Mouse (Mus musculus) heart, postnatal 25 days (tissue): ENCODE measurements around the gene Epop. TPM values are rescaled to one million over a fixed set of nuclear protein-coding genes. Genes with fewer than 3 reads are reported as not detected.

Experiments used
- DNase-seq: peaks from one replicate; pipeline ENCODE4 v3.0.0; 2022; ENCODE audit warnings: low spot score
- intact Hi-C: fragments of 180-260 bp; cut with DNase I; formaldehyde crosslinking; loops from one replicate; pipeline ENCODE4 v1.15.1; 2025
- total RNA-seq, 2 experiments: library from RNA; stranded (reverse); gene quantifications; 2 replicates each; pipeline ENCODE4 v1.2.3; 2021

Gene Epop
- 1 to 10 TPM in 1 of 2 experiments, under 1 TPM in 1; 0.94 to 1.5 TPM for total RNA-seq

DNA sequence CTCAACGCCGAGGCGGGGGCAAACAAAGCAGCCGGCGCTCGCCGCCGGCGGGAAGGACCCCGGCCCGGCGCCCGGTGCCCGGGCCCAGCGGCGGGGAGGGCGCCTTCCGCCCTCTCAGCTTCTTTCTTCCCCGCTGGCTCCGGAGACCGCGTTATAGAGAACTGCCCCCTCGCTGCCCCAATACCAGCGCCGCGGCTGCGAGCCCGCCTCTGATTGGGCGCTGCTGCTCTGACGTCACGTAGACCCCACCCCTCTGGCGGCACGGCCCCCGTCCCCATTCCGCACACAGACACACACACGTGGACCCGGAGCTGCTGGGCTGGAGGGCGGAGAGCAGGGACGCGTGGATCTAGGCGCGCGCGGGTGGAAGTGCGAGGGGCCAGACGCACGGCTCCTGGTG is at the start of gene Epop:
TSS of gene Epop (minus strand) at position 127 of the 400 bp plus-strand sequence.
- DNase-seq = peak; percentile 82
- intact Hi-C loops = no loop called here

DNA sequence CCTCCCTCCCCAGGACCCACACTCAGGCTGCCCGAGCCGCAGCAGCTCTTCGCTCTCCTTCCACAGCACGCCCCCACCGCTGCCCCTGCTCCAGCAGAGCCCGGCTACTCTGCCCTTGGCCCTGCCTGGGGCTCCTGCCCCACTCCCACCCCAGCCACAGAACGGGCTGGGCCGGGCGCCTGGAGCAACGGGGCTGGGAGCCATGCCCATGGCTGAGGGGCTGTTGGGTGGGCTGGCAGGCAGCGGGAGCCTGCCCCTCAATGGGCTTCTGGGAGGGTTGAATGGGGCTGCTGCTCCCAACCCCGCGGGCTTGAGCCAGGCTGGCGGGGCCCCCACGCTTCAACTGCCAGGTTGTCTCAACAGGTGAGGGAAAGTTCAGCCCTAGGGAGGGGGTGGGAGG is 48.8 kb upstream of the Epop start:
- intact Hi-C loops = no loop called here
- no peak for DNase-seq

DNA sequence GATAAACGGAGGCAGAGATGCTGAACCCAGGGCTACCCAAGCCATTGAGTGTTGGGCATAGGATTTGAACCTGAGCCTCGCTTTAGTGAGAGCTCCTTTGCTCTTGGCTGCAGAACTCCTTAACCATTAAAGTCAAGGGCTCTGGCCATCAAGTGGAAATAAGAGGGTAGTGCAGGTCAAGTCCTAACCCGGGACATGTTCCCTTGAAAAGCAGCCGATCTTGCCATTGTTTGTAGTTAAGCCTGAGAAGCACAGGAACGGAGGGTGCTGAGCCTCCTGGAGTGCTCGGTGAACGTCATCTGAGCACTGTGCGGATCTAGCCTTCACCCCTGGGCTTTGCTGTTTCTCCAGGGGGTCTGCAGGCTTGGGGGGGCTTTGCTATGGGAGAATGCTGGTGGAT is 48.3 kb upstream of the Epop start:
- DNase-seq = no peak
- intact Hi-C loops = no loop called here

DNA sequence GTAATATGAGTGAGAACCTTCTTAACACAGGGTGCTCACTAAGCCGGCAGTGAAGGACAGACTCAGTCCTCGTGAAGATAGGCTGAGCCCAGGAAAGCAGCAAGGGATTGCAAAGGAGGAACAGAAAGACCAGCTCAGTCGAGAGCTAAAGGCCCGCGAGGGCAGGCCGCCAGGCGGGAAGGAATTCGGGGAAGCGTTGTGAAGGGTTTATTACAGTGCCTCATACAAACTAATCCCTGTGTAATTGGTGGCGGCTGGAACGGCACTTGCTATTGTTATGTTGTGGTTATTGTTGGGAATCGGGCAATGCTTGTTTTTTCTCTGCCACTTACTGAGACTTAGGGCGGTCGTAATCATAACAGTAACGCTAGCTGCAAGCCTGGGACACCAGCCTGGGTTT is 47.9 kb upstream of the Epop start:
- no peak for DNase-seq
- intact Hi-C loops = no loop called here

DNA sequence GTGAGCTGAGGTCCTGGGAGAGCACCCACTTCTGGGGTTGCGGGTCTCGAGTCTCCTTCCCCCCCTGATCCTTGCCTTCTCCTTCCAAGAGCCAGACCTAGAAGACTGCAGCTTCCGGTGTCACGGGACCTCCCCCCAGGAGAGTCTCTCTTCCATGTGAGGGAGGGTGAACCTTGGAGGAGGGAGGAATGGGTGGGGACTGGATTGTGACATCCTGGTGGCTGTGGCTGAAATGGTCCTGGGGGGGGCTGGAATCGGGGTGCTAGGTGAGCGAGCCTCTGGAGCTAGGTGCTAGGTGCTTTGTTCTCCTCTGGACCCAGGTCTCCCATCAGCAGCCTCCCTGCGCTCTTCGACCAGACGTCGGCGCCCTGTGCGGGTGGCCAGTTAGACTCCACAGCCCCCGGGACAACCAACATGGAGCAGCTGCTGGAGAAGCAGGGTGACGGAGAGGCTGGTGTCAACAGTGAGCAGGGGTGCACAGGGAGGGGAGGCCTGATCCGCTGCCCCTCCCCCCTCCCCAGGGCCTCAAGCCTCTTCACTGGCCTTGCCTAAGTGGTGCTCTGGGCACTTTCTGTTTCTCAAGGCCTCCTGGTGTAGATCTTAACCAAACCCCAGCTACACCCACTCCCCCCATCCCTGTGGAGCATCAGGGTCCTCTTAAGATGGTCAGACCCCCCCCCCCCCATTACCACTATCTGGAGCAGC is 46.7 kb upstream of the Epop start:
- intact Hi-C loops = no loop called here
- DNase-seq = no peak

DNA sequence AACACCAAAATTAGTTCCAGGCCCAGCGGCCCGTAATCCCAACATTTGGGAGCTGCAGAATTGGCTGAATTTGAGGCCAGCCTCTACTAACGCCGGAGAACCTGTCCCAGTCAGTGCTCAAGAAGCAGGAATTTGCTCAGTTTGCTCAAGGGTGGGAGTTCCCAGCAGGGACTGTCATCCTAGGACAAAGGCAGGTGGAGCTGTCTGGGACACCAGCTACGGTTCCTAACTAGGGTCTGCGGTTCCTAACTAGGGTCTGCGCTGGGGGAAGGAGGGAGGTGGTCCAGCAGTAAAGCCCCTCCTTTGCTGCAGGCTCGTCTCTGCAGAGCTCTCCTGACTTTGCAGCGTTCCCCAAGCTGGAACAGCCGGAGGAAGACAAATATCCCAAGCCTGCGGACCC is 43.6 kb upstream of the Epop start:
- DNase-seq = no peak
- intact Hi-C loops = no loop called here

DNA sequence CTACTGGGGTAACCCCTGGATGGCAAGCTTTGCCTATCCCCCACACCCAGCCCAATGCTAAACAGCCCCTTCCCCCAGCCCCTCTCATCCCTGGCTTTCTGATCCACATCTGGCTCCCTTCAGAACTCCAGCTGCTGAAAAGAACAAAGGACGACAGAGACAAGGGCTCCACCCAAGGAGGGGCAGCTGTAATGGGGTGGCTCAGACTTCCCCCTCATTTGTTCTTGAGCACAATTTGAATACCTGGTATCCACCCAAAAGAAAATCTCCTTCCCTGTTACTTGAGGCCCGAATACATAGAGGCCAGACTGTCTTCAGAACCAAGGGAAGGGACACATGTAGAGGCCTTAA is 41.6 kb upstream of the Epop start:
- DNase-seq = no peak
- intact Hi-C loops = no loop called here

DNA sequence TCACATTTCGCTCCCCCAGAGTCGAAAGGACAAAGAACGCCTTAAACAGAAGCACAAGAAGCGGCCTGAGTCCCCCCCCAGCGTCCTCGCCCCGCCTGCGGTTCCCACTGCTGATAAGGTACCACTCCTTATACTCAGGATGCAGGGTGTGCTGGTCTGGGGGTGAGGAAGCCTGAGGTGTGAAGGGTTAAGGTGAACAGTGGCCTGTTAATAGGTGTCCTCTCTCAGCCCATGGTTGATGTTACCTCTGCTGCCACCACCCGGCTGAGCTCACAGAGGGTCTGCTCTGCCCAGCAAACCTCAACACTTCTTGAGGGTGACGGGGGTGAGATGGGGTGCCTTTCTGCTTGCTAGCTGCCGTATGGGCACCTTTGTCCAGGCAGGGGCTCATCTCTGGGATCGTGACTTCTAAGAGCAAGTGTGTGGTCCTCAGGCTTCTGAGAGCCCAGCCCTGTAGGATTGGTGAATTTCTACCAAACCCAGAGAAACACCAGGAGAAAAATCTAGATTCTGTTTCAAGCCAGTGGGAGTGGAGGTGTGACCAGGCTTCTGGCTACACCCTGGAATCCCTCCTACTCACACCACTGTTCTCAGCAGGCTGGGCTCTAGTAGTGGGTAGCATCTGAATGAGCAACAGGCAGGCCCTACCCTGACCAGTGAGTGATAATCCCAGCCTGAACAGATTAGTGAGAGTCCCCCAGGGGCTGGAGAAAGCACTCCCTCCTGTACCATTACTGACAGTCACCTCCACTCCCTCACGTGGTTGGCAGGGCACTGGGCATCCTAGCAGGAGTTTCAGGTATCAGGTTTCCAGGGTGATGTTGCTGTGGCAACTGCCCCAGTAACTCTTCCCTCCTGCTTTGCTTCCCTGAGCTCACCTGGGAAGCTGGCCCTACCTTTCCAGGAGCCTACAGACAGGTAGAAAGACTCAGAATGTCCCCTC is 41.0 kb upstream of the Epop start:
- DNase-seq = no peak
- intact Hi-C loops = no loop called here

DNA sequence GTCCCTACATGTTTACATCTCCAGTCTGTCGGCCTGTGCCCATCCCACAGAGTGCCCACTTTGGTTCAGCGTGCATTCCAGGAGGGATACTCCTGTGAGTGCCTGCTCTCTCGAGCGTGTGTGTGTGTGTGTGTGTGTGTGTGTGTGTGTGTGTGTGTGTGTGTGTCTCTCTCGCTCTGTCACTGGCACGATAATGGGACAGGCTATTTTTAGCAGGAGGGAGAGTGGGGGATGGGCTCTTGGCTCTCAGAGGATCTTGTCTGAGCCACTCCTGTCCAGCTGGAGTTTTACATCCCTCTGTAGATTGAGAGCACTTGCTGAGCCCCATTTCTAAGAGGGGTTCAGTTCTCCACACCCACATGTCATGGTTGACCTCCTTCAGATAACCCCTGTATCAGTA is 40.3 kb upstream of the Epop start:
- intact Hi-C loops = no loop called here
- DNase-seq = no peak

DNA sequence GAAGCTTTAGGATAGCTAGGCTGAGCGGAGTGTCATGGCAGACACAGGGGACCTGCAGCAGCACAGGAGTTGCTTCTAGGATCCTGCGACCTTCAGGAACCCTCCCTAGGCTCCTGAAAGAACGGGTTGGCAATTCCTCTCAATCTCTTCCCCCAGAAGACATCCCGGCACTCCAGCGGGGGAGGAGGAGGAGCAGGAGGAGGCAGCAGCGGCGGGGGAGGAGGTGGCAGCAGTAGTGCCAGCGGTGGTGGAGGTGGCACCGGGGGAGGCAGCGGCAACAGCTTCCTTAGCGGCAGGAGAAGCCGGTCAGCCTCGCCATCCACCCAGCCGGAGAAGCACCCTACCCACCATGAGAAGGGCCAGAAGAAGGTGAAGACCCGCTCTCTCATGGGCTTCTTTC is 39.8 kb upstream of the Epop start:
- DNase-seq = no peak
- intact Hi-C loops = no loop called here

DNA sequence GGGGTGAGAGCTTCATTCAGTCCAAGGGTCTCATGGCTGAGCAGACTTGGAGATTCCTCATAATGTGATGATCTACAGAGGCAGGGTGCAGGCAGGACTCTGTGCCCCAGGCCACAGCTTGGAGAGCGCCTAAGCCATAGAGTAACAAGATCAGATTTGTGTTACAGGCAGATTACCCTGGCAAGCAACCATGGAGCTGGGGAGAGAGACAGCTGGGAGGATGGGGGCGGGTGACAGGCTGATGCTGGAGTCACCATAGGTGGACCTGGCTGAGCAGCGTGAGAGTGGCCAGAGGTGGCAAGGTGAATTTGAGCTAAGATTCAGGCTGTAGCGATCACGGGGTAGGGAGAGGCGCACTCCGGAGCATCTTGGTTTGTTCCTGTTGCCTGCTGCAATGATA is 38.7 kb upstream of the Epop start:
- intact Hi-C loops = no loop called here
- DNase-seq = no peak

DNA sequence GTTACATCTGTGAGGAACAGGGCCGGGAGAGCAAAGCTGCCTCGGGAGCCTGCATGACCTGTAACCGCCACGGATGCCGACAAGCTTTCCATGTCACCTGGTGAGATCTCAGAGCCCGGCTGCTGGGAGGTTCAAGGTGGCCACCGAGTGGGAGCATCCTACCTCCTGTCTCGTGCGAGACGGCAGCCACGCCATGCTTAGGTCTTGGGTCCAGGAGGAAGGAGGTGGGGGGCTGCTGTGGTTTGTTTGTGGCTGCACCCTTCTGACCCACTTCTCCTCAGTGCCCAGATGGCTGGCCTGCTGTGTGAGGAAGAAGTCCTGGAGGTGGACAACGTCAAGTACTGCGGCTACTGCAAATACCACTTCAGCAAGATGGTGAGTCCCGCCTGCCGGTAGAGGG is 37.3 kb upstream of the Epop start:
- no peak for DNase-seq
- intact Hi-C loops = no loop called here

DNA sequence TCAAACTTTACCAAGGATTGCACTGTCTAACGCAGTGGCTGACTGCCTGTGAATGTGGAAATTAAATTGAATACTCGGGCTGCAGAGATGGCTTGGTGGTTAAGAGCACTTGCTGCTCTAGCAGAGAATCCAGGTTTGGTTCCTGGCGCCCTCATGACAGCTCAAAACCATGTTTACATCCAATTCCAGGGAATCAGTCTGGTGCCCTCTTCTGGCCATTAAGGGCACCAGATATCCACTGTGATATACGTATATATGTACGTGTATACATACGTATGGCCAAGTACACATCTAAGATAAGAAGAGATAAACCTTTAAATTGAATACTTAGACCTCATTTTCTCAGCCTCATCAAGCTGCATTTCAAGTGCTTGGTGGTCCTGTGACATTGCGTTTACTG is 36.7 kb upstream of the Epop start:
- no peak for DNase-seq
- intact Hi-C loops = no loop called here

DNA sequence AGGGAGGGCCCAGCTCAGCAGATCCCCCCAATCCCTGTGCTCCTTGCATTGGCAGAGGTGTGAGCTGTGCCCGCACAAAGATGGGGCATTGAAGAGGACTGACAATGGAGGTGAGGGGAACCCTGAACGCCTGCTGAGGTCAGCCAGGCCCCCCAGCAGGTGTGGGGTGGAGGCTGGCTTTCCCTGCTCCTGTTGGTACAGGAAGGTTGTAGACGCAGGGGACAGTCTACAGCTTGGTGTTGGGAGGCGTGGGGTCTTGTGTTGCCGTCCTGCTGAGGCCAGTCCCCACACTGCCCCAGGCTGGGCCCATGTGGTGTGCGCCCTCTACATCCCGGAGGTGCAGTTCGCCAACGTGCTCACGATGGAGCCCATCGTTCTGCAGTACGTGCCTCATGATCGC is 35.9 kb upstream of the Epop start:
- intact Hi-C loops = loop anchor here (2.0 kb wide), 1 partner anchor 19 kb away; the partner anchor contains the start of gene Cisd3
- DNase-seq = no peak

DNA sequence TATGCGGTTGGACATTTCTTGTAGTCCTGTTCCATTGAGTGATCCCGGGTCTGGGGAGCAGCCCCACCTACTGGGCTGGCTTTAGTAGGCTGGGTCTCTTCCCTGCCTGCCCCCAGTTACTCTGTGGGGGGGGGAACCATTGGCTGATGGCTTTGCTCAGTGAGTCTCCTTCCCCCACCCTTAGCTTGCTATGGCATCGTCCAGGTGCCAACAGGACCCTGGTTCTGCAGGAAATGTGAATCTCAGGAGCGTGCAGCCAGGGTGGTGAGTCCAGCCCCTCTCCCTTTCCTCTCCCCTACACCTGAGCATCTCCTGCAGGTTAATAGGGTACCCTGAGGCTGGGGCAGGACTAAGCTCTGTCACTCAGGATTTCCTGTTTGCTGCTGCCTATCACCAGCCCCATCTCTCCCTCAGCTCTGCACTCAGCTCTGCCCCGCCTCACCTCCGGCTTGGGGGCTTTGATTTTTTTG is 35.3 kb upstream of the Epop start:
- intact Hi-C loops = loop anchor here (2.0 kb wide), 1 partner anchor 20 kb away; the partner anchor contains the start of gene Cisd3
- DNase-seq = no peak

DNA sequence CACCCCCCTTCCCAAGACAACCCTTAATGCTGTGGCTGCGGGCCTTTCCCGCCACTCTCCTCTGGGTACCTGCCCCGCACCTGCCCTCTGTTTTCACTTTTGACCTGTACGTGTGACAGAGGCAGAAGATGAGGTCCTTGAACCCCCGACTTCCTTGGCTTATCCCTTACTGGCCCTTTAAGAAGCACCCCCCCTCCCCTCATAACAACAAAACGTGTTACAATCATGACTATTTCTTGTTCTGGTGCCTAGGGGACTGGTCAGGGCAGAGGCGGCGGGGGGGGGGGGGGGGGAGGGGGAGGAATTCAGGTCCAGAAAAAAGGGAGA is 34.8 kb upstream of the Epop start:
- no peak for DNase-seq
- intact Hi-C loops = loop anchor here (2.0 kb wide), 1 partner anchor 20 kb away; the partner anchor contains the start of gene Cisd3

DNA sequence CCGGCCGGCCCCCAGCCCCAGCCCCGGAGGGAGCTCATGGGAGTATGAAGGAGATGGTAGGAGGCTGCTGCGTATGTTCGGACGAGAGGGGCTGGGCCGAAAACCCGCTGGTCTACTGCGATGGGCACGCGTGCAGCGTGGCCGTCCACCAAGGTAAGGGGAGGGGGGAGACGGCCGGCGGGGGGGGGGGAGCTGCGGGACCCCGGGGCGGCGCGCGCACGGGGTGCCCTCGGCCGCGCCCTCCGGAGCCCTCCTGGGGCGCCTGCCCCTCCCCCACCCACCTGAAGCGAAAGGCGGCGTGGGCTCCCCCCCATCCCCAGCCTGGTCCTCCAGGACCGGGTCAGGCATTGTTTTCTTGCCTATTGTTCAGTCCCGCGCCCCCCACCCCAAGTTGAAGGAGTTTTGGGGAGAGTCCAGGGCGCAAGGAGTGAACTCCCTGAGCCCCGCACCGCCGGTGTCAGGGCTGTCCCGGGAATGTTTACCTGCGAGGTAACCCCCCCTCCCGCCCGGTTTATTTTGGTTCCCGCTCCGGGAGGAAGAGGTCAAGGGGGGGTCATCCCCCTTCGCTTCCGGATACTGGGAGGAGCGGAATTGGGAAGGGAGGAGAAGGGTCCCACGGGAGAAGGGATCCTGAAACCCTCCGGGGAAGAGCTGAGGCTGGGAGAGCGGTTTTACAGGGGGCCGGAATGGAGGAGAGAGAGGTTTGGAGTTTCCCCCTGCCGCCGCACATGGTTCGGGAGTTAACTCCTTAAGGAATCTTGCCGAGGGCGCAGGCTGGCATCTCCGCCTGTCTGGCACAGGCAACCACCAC is 34.2 kb upstream of the Epop start:
- intact Hi-C loops = loop anchor here (2.0 kb wide), 1 partner anchor 21 kb away; the partner anchor contains the start of gene Cisd3
- no peak for DNase-seq

DNA sequence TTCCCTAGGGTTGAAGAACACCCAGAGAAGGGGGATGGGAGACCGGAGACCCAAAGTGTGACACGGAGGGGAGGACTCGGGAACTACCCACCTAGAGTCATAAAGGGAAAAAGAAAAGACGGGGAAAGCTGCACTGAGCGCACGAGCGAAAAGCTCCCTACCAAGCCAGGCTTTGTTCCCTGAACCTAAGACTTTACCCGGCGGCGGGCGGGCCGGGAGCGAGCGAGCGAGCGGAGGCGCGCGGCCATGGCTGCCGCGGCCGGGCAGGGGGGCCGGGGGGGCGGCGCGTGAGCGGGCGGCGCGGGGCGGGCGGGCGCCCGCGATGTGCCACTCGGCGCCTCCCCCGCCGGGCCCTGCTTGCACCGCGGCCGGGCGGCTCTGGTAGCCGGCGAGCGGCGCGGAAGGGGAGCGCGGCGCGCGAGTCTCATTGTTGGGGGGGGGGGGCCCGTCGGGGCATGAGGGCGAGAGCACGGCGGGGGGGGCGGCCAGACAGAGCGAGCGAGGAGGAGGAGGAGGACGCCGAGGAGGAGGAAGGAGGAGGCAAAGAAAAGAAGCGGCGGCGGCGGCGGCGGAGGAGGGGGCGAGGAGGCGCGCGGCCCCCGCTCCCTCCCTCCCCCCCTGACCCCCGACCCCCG is 33.5 kb upstream of the Epop start, which contains the start of gene Mllt6:
TSS of gene Mllt6 (plus strand) at position 522 of the 635 bp plus-strand sequence.
- intact Hi-C loops = no loop called here
- DNase-seq = peak; percentile 55

DNA sequence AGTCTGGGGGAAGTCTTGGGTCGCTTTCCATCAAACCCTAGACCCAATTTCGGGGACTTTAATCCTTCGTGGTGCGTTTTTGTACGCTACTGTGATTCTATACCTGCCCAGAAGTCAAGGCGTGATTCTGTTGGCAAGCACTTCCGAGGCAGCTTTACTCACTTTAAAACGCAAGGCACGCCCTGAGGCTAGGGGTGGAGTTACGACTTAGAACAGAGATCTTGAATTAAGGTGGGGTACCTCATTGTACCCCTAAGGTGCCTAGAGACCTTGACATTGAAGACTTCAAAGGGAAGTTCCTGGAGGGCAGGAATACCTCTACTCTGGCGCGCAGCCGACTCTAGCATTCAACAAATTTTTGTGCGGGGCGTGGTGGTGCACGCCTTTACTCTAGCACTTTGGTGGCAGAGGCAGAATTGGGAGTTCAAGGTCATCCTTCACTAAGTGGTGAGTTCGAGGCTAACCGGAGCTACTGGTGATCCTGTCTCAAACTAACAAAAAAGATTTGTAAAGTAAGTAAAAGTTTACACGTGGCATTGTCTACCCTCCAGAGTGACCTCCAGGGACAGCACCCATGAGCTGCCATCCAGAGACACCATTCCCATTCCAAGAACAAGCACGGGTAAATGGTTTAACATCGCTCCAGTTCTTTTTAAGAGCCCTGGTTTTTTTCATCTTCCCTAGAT is 32.8 kb upstream of the Epop start:
- no peak for DNase-seq
- intact Hi-C loops = no loop called here
